Mouse (Mus musculus): Measurements from ENCODE around the gene Gm11444. TPM values are rescaled to one million over a fixed set of nuclear protein-coding genes. Genes with fewer than 3 reads are reported as not detected.
A peak's percentile ranks its signal among the peaks of the same experiment; 100 is the strongest.

The Gm11444 gene
- polyA plus RNA-seq, 1 experiment from 2014 or later: not detected

DNA sequence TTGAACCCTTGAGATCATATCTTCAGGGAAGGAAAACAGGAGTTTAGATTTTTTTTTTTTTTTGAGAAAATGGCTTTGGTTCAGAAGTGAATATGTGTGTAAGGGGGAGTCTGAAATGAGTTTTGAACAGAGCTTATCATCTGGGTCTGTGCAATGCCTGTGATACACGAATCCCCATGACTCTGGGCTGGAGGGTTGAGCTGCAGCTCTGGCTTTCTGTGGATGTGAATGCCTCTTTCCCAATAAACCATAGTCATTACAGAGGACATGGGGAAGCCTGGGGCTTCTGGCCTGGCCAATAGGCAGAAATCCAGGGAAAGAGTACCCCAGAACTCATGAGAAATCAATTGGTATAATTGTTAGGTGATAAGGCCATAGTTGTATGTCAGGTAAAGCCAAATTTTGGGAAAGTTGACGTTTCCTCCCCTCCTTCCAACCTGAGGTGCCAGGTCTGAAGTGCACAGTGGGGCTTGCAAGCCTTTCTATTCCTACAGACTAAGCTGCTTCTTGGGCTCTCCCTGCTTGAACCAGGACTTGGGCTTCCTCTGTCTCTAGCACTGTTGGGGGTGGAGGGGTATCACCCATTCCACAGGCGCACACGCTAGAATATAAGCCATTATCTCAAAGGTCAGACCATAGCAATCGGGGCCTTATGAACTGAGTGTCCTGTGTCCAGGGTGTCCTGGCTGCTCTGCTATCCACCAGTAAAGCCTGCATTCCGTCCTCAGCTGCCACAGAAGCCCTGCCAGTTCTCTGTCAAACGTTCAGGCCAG, 10.7 kb downstream of the Gm11444 start:
- Histone ChIP-seq H3K27me3 (peaks cover 66% of the 10 kb centered on the region), H3K4me3 (peak overlapping the region; percentile 64), H3K4me1 (peaks cover 39% of the 10 kb centered on the region), H3K4me2 (peak overlapping the region; percentile 87), H3K9me3 (no peaks in the 10 kb centered on the region), H3K36me3 (no peaks in the 10 kb centered on the region), H3K27ac (peak overlapping the region; percentile 97), H3K9ac (peak overlapping the region; percentile 74)
- 22% methylated on average over 7 of the region's 7 CpGs for WGBS
- no peak for ATAC-seq (ENCODE audit: borderline replicate concordance, extremely low read depth, low FRiP score, low TSS enrichment)

GRCm38 (mm10) chr11:85838424-85839257, 11.5 kb downstream of the Gm11444 start:
- peak overlapping the region; percentile 87 for H3K4me2 ChIP-seq
- peak overlapping the region; percentile 97 for H3K27ac ChIP-seq
- ATAC-seq (ENCODE audit: borderline replicate concordance, extremely low read depth, low FRiP score, low TSS enrichment): no peak
- H3K9ac ChIP-seq: peak overlapping the region; percentile 74
- WGBS: 13% methylated on average over 19 of the region's 20 CpGs
- peak overlapping the region; percentile 64 for H3K4me3 ChIP-seq
- no peaks in the 10 kb centered on the region for H3K9me3 ChIP-seq
- H3K27me3 ChIP-seq: peaks cover 74% of the 10 kb centered on the region
- H3K4me1 ChIP-seq: peaks cover 35% of the 10 kb centered on the region
- no peaks in the 10 kb centered on the region for H3K36me3 ChIP-seq

DNA sequence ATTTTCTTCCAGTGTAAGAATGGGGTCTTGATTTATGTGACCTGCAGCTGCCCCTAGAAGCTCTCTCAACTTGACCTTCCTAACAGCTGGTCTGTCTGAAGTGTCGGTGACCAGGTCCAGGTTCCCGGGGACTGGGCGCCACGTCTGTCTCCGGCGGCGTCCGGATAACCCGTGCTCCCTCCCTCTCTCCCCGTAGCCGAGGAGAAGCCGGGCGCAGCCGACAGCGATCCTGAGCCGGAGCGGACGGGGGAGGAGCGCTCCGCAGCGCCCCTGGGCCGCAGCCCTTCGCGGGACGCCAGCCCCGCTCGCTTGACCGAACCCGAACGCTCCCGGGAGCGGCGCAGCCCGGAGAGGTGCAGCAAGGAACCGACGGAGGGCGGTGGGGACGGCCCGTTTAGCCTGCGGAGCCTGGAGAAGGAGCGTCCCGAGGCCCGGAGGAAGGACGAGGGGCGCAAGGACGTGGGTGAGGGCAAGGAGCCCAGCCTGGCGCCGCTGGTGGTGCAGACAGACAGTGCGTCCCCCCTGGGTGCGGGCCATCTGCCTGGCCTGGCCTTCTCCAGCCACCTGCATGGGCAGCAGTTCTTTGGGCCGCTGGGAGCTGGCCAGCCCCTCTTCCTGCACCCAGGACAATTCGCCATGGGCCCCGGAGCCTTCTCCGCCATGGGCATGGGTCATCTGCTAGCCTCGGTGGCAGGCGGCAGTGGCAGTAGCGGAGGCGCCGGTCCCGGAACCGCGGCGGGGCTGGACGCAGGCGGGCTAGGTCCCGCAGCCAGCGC, 12.3 kb downstream of the Gm11444 start:
- H3K4me2 ChIP-seq: peak overlapping the region; percentile 87
- WGBS: under 1% methylated on average over 58 of the region's 67 CpGs
- H3K4me1 ChIP-seq: peaks cover 31% of the 10 kb centered on the region
- peak overlapping the region; percentile 64 for H3K4me3 ChIP-seq
- no peaks in the 10 kb centered on the region for H3K36me3 ChIP-seq
- no peaks in the 10 kb centered on the region for H3K9me3 ChIP-seq
- H3K27me3 ChIP-seq: peaks cover 75% of the 10 kb centered on the region
- peak overlapping the region; percentile 74 for H3K9ac ChIP-seq
- peak overlapping the region; percentile 97 for H3K27ac ChIP-seq
- ATAC-seq (ENCODE audit: borderline replicate concordance, extremely low read depth, low FRiP score, low TSS enrichment): no peak

DNA sequence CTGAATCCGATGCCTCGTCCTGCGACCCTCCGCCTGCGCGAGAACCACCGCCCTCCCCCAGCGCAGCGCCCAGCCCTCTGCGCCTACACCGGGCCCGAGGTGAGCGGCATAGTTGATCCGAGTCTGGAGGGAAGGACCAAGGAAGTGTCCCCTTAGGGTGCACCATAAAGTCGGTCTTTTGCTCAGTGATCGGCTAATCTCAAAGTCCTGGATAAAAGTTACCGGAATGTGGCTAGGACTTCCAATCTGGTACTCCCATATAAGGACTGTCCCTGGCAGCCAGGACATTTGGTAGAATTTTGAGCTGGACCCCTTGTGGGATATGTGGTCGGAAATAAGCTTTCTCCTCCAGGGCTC, 12.9 kb downstream of the Gm11444 start:
- H3K4me3 ChIP-seq: peak overlapping the region; percentile 64
- peak overlapping the region; percentile 87 for H3K4me2 ChIP-seq
- peaks cover 80% of the 10 kb centered on the region for H3K27me3 ChIP-seq
- H3K4me1 ChIP-seq: peaks cover 27% of the 10 kb centered on the region; the same call in 1 of the 2 replicates
- no peak for ATAC-seq (ENCODE audit: borderline replicate concordance, extremely low read depth, low FRiP score, low TSS enrichment)
- H3K9me3 ChIP-seq: no peaks in the 10 kb centered on the region
- WGBS: 3% methylated on average over 18 of the region's 18 CpGs
- H3K27ac ChIP-seq: peak overlapping the region; percentile 97
- no peaks in the 10 kb centered on the region for H3K36me3 ChIP-seq
- peak overlapping the region; percentile 74 for H3K9ac ChIP-seq

DNA sequence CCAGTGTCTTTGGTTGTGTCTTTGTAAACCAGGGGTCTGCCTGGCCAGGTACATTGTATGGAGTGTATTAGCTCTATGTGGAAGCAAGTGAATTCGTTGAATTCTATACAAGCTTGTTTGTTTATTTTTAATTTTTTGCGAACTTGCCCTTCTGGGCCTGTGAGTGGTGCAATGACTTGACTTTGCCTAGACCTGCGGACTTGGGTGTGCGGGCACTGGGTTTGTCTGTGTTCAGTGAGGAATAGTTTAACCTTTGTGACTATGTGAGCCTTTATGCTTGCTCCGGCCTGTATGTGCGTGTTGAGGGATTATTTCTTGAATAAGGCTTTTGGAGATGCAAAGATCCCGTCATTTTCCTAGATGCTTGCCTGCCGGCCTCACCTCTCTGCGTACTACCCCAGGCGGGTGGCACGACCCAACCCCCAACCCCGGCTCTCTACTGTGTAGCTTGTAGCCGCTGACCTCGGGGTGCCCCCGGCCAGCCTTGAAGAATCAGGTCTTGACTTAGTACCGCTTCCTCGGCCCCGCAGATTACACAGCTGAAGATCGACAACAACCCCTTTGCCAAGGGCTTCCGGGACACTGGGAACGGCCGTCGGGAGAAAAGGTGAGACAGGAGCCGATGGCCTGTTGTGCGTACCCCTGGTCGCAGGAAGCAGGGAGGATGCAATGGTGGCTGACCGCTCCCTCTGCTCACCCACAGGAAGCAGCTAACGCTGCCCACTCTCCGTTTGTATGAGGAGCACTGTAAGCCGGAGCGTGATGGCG, 13.4 kb downstream of the Gm11444 start:
- 2% methylated on average over 32 of the region's 32 CpGs for WGBS
- H3K4me2 ChIP-seq: peak overlapping the region; percentile 87
- peaks cover 84% of the 10 kb centered on the region for H3K27me3 ChIP-seq
- H3K9ac ChIP-seq: peak overlapping the region; percentile 74
- no peak for ATAC-seq (ENCODE audit: borderline replicate concordance, extremely low read depth, low FRiP score, low TSS enrichment)
- H3K36me3 ChIP-seq: no peaks in the 10 kb centered on the region
- no peaks in the 10 kb centered on the region for H3K9me3 ChIP-seq
- peaks cover 31% of the 10 kb centered on the region; the same call in 1 of the 2 replicates for H3K4me1 ChIP-seq
- H3K4me3 ChIP-seq: peak overlapping the region; percentile 64
- H3K27ac ChIP-seq: peak overlapping the region; percentile 97

DNA sequence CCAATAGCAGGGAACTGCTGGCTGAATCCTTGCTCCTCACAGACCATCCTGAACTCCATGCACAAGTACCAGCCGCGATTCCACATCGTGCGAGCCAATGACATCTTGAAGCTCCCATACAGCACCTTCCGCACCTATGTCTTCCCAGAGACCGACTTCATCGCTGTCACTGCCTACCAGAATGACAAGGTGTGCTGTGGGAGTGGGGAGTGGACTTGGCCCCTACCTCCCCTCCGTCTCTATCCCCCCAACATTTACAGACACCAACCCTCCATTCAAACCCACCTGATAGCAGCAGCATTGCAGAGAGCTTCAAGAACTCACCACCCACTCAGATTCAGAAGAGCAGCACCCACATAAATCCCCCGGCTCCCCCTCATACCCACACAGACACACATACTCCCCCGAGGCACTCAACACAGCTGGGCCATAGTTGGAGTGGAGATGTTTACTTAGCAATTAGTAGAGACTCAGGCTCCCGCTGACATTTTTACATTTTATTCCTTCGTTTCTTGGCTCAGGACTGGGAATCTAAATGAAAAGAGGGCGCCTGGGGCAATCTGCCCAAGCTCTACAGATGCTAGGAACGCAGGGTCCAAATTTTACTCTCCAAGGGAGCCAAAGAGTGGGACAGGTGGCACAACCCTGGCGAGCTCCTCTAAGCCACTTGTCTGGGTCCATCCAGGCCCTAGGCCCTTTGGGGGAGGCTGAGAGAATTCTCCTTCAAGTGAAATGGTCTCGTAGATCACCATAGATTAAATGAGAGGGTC, 14.2 kb downstream of the Gm11444 start:
- Histone ChIP-seq H3K4me3 (peak overlapping the region; percentile 64), H3K27ac (peak overlapping the region; percentile 97), H3K4me1 (peaks cover 28% of the 10 kb centered on the region; the same call in 1 of the 2 replicates), H3K9ac (peak overlapping the region; percentile 74), H3K9me3 (no peaks in the 10 kb centered on the region), H3K27me3 (peaks cover 84% of the 10 kb centered on the region), H3K36me3 (no peaks in the 10 kb centered on the region), H3K4me2 (peak overlapping the region; percentile 87)
- 8% methylated on average over 16 of the region's 16 CpGs for WGBS
- no peak for ATAC-seq (ENCODE audit: borderline replicate concordance, extremely low read depth, low FRiP score, low TSS enrichment)

GRCm38 (mm10) chr11:85835001-85835752, 15.0 kb downstream of the Gm11444 start:
- Histone ChIP-seq H3K27ac (peak overlapping the region; percentile 97), H3K9me3 (no peaks in the 10 kb centered on the region), H3K4me1 (peaks cover 30% of the 10 kb centered on the region), H3K27me3 (peaks cover 80% of the 10 kb centered on the region), H3K36me3 (no peaks in the 10 kb centered on the region), H3K4me2 (peak overlapping the region; percentile 87), H3K4me3 (peak overlapping the region; percentile 64), H3K9ac (peak overlapping the region; percentile 74)
- WGBS: 11% methylated on average over 9 of the region's 9 CpGs
- no peak for ATAC-seq (ENCODE audit: borderline replicate concordance, extremely low read depth, low FRiP score, low TSS enrichment)

GRCm38 (mm10) chr11:85834386-85834931, 15.7 kb downstream of the Gm11444 start:
- WGBS: 10% methylated on average over 17 of the region's 17 CpGs
- Histone ChIP-seq H3K27ac (peak overlapping the region; percentile 97), H3K4me1 (peaks cover 37% of the 10 kb centered on the region), H3K4me2 (peak overlapping the region; percentile 87), H3K4me3 (peak overlapping the region; percentile 64), H3K9ac (peak overlapping the region; percentile 74), H3K27me3 (peaks cover 80% of the 10 kb centered on the region), H3K36me3 (no peaks in the 10 kb centered on the region), H3K9me3 (no peaks in the 10 kb centered on the region)
- ATAC-seq (ENCODE audit: borderline replicate concordance, extremely low read depth, low FRiP score, low TSS enrichment): no peak

- WGBS: 12% methylated on average over 11 of the region's 11 CpGs
- Histone ChIP-seq H3K9me3 (no peaks in the 10 kb centered on the region), H3K4me3 (peak overlapping the region; percentile 64), H3K4me1 (peaks cover 43% of the 10 kb centered on the region), H3K27me3 (peaks cover 80% of the 10 kb centered on the region), H3K36me3 (no peaks in the 10 kb centered on the region), H3K27ac (peak overlapping the region; percentile 97), H3K4me2 (peak overlapping the region; percentile 87), H3K9ac (peak overlapping the region; percentile 74)
- no peak for ATAC-seq (ENCODE audit: borderline replicate concordance, extremely low read depth, low FRiP score, low TSS enrichment)
Observed at GRCm38 (mm10) chr11:85833761-85834385, 16.3 kb downstream of the Gm11444 start.
